ENCODE assay signal across 8 mouse cellular contexts in genomic region chr16:22264962-22265848, GRCm38 (mm10). TPM values are rescaled to one million over a fixed set of nuclear protein-coding genes. Genes with fewer than 3 reads are reported as not detected.
A peak's percentile ranks its signal among the peaks of the same experiment; 100 is the strongest.
DNase-seq lines count a peak whose midpoint lies in the region; ATAC-seq and TF ChIP-seq lines count a peak whose summit lies in the region.

No protein-coding gene starts in this region.

- H3K27ac ChIP-seq in forebrain, embryonic 13.5 days, result peak overlapping the region; percentile 96
- peak overlapping the region; percentile 98 for H3K27ac ChIP-seq in liver, postnatal 0 days (ENCODE audit: low read depth)
- H3K27ac ChIP-seq in neural tube, embryonic 14.5 days (ENCODE audit: low read depth, low read length), result peak overlapping the region; percentile 98
- peak overlapping the region; percentile 100 for H3K27ac ChIP-seq in testis, adult 2 months (ENCODE audit: control insufficient read depth, insufficient read depth, low read depth, low read length)

- H3K36me3 ChIP-seq in E14TG2a.4 (ENCODE audit: insufficient read depth, low read length), result peaks cover 27% of the 10 kb centered on the region
- no peaks in the 10 kb centered on the region for H3K36me3 ChIP-seq in forebrain, embryonic 13.5 days (ENCODE audit: poor library complexity, severe bottlenecking)
- H3K36me3 ChIP-seq in liver, postnatal 0 days (replicated peaks; ENCODE audit: insufficient read depth, low read length), result no peaks in the 10 kb centered on the region
- no peaks in the 10 kb centered on the region for H3K36me3 ChIP-seq in neural tube, embryonic 14.5 days (ENCODE audit: control insufficient read depth, insufficient read depth, low read length)
- peaks cover 3% of the 10 kb centered on the region; the same call in 1 of the 2 replicates for H3K36me3 ChIP-seq in testis, adult 2 months (ENCODE audit: control insufficient read depth, insufficient read depth, low read length)

- H3K9me3 ChIP-seq in E14TG2a.4 (ENCODE audit: low read length), result no peaks in the 10 kb centered on the region
- H3K9me3 ChIP-seq in forebrain, embryonic 13.5 days (replicated peaks), result no peaks in the 10 kb centered on the region
- no peaks in the 10 kb centered on the region for H3K9me3 ChIP-seq in liver, postnatal 0 days (ENCODE audit: low read length)
- no peaks in the 10 kb centered on the region for H3K9me3 ChIP-seq in neural tube, embryonic 14.5 days (ENCODE audit: control insufficient read depth, low read length)

- no peak for TF ChIP-seq CTCF in E14TG2a.4 (conservative IDR thresholded peaks at IDR 0.05; ENCODE audit: low read length)
- no peak for TF ChIP-seq CTCF in liver, postnatal 0 days (IDR thresholded peaks at IDR 0.05; ENCODE audit: low read depth)
- TF ChIP-seq CTCF in testis, adult 2 months (IDR thresholded peaks at IDR 0.05; ENCODE audit: control insufficient read depth, insufficient read depth, insufficient replicate concordance, low read depth, low read length), result no peak

- peak overlapping the region; percentile 93 for H3K9ac ChIP-seq in forebrain, embryonic 13.5 days
- H3K9ac ChIP-seq in liver, postnatal 0 days (replicated peaks), result peak overlapping the region; percentile 97
- H3K9ac ChIP-seq in neural tube, embryonic 14.5 days (replicated peaks; ENCODE audit: low read depth, low read length), result peak overlapping the region; percentile 92

- peak overlapping the region; percentile 79 for H3K4me2 ChIP-seq in forebrain, embryonic 13.5 days
- H3K4me2 ChIP-seq in liver, postnatal 0 days (ENCODE audit: low read depth, low read length), result peak overlapping the region; percentile 76
- H3K4me2 ChIP-seq in neural tube, embryonic 14.5 days (ENCODE audit: low read depth, low read length), result peak overlapping the region; percentile 75

- no peak; the same call in 1 of the 2 replicates for TF ChIP-seq EP300 in liver, postnatal 0 days (IDR thresholded peaks at IDR 0.05; ENCODE audit: low read depth)

- peak overlapping the region; percentile 99 for H3K4me3 ChIP-seq in E14TG2a.4 (replicated peaks; ENCODE audit: low read length)
- peak overlapping the region; percentile 89 for H3K4me3 ChIP-seq in forebrain, embryonic 13.5 days
- H3K4me3 ChIP-seq in liver, postnatal 0 days (ENCODE audit: low read depth, low read length), result peak overlapping the region; percentile 100
- peak overlapping the region; percentile 98 for H3K4me3 ChIP-seq in neural tube, embryonic 14.5 days (ENCODE audit: low read depth, low read length)
- H3K4me3 ChIP-seq in testis, adult 2 months (ENCODE audit: control insufficient read depth, low read depth, low read length), result peak overlapping the region; percentile 100

- under 1% methylated on average over 57 of the region's 81 CpGs for WGBS in forebrain, embryonic 13.5 days
- under 1% methylated on average over 47 of the region's 81 CpGs for WGBS in liver, postnatal 0 days (ENCODE audit: insufficient replicate concordance)
- under 1% methylated on average over 72 of the region's 81 CpGs for WGBS in neural tube, embryonic 14.5 days

- peak; percentile 63 for DNase-seq in c-Kit-positive CD71-positive TER-119-positive erythroid progenitor cells, embryonic 14.5 days (ENCODE audit: low spot score)
- peak; percentile 91 to 92 for DNase-seq in heart, postnatal 10 days
- peak; percentile 82 for DNase-seq in layer of hippocampus, adult 11-12 months (ENCODE audit: low spot score)
- DNase-seq in liver, postnatal 0 days, result peak; percentile 91

- TF ChIP-seq POLR2A in testis, adult 2 months (IDR thresholded peaks at IDR 0.05; ENCODE audit: control insufficient read depth, low read depth, low read length), result no peak

- peak; percentile 79 for ATAC-seq in forebrain, embryonic 13.5 days
- peak; percentile 74 for ATAC-seq in liver, postnatal 0 days
- peak; percentile 77 for ATAC-seq in neural tube, embryonic 14.5 days (ENCODE audit: low read depth)

- intact Hi-C loops in heart, postnatal 10 days (cut with DNase I), result loop anchor here (5.0 kb wide), 2 partner anchors 103 to 172 kb away; partner anchors contain the start of genes Etv5 and Igf2bp2

- H3K27me3 ChIP-seq in E14TG2a.4 (ENCODE audit: insufficient read depth, low read length), result no peaks in the 10 kb centered on the region
- no peaks in the 10 kb centered on the region for H3K27me3 ChIP-seq in forebrain, embryonic 13.5 days
- H3K27me3 ChIP-seq in liver, postnatal 0 days (ENCODE audit: insufficient read depth, low read length), result no peaks in the 10 kb centered on the region
- no peaks in the 10 kb centered on the region for H3K27me3 ChIP-seq in neural tube, embryonic 14.5 days (ENCODE audit: control insufficient read depth, insufficient read depth, low read length)
- H3K27me3 ChIP-seq in testis, adult 2 months (ENCODE audit: control insufficient read depth, insufficient read depth, low read length), result no peaks in the 10 kb centered on the region

- H3K4me1 ChIP-seq in E14TG2a.4 (replicated peaks; ENCODE audit: low read depth, low read length), result peaks cover 60% of the 10 kb centered on the region
- peaks cover 31% of the 10 kb centered on the region for H3K4me1 ChIP-seq in forebrain, embryonic 13.5 days
- H3K4me1 ChIP-seq in liver, postnatal 0 days (ENCODE audit: insufficient read depth), result peaks cover 32% of the 10 kb centered on the region
- H3K4me1 ChIP-seq in neural tube, embryonic 14.5 days (ENCODE audit: control insufficient read depth, insufficient read depth, low read length), result peaks cover 25% of the 10 kb centered on the region
- H3K4me1 ChIP-seq in testis, adult 2 months (ENCODE audit: control insufficient read depth, insufficient read depth, low read length), result peaks cover 9% of the 10 kb centered on the region

RNA-seq across cellular contexts. Expression of gene Tra2b, which starts 0.6 kb away (rescaled TPM):
- polyA plus RNA-seq in forebrain, embryonic 13.5 days (2015; fragmentation: Nextera tagmentation; extraction: Ambion mirVana), result 436 and 453 TPM in 2 replicates
- total RNA-seq in heart, postnatal 10 days (2021), result 10 to 100 TPM; 73.8 to 74.8 TPM
- polyA plus RNA-seq in liver, postnatal 0 days (2015; fragmentation: Nextera tagmentation; extraction: Ambion mirVana), result 85.8 and 99.5 TPM in 2 replicates
- 250 and 265 TPM in 2 replicates for polyA plus RNA-seq in neural tube, embryonic 14.5 days (2014; fragmentation: Nextera tagmentation; extraction: Ambion mirVana)
- polyA plus RNA-seq in testis, adult 2 months (2012; rRNA removed), result 51.2 and 59.4 TPM in 2 replicates

Comparison
In these comparisons a context has a peak if more than half of its experiments do, and no peak if none do; other contexts are left out.
1. Peak in every context shown above with its lines: DNase-seq, ATAC-seq, H3K4me3 ChIP-seq and H3K27ac ChIP-seq.